Mouse (Mus musculus) liver, embryonic 14.5 days (tissue): ENCODE data around the gene Tef.

Source experiments
- CTCF ChIP-seq: IDR thresholded peaks from 2 replicates; pipeline ENCODE4 v1.5.1; 2016; ENCODE audit warnings: antibody characterized with exemption, low read depth, control low read depth
- EP300 ChIP-seq: IDR thresholded peaks from 2 replicates; pipeline ENCODE4 v1.6.1; 2016; ENCODE audit warnings: antibody characterized with exemption, low read depth

DNA sequence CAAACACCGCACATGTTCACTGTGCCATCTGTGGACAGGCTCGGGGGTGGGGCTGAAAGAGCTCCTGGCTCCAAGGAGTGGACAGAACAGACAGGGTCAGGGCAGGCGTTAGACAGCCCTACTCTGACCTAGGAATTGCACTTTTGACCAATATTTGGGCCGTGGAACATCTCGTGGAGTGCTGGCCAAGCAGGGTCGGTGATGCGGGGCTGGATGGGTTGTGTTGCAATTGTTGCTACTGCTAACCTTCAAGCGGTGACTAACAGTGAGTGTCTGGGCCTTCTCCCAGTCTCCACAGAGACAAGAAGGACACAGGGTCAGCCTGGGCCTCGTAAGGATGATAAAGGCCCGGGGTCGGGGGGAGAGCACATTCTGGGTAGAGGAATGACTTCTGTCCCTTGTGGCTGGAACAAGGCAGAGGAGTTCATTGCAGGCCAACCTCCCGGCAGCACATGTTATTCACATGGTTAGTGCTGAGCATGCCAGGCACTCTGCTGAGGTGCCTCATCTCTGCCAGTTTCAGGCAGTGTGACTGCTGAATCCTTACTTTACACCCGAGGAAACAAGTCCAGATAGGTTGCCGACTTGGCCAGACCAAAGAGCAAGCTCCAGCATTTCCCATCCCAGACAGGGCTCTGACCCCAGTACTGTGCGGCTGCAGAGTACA, 27.6 kb upstream of the Tef start:
- TF ChIP-seq CTCF (no peak), EP300 (no peak)
